Mouse (Mus musculus) olfactory bulb, adult 2 months (tissue): ENCODE results near the gene 2210011C24Rik.

Experiments
- CTCF ChIP-seq: fragments of 200-500 bp; IDR thresholded peaks from 2 replicates; pipeline ENCODE4 v1.5.1; 2012; ENCODE audit warnings: low read depth, mild to moderate bottlenecking, low read length, moderate library complexity; ENCODE audit not compliant: insufficient read depth
- POLR2A ChIP-seq: fragments of 200-500 bp; IDR thresholded peaks from 2 replicates; pipeline ENCODE4 v1.6.1; 2012; ENCODE audit warnings: mild to moderate bottlenecking, low read depth, low read length, moderate library complexity; ENCODE audit not compliant: insufficient read depth

- TF ChIP-seq POLR2A (no peak), CTCF (no peak)
Observed at GRCm38 (mm10) chr8:83999825-84000224, 12.1 kb downstream of the 2210011C24Rik start.
